Mouse (Mus musculus) adipocyte (in vitro differentiated cells): ENCODE results near the gene Ube2v1.
"Not testable (repeated sequence)": the region's sequence is repeated elsewhere in the genome, so short reads cannot be mapped to it uniquely, and the experiment has no call there.

Experiments used
- DNase-seq: peaks from one replicate; pipeline ENCODE4 v3.0.0-alpha.2; 2016; ENCODE audit warnings: low spot score

Ube2v1 gene

GRCm38 (mm10) chr2:167654911-167655600 is 23.2 kb upstream of the Ube2v1 start:
- peak; percentile 35 for DNase-seq

DNA sequence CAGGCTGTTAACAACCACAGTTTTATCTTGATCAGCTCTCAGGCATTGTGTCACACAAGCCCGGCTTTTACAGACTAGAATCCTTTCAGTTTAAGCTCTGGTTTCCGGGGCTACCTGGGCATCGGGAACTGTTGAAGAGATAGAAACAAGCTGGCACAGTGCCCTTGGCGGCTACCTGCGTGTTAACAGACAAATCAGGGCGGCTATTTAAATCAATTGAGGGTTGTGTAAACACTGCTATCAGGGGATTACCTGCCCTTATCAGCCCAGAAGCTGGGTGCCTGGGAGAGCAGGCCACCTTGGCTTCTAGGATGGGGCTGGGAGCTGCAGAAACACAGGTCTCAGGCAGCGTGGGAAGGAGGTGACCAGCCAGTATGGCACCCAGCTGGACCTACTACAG is 20.8 kb upstream of the Ube2v1 start:
- no peak for DNase-seq

DNA sequence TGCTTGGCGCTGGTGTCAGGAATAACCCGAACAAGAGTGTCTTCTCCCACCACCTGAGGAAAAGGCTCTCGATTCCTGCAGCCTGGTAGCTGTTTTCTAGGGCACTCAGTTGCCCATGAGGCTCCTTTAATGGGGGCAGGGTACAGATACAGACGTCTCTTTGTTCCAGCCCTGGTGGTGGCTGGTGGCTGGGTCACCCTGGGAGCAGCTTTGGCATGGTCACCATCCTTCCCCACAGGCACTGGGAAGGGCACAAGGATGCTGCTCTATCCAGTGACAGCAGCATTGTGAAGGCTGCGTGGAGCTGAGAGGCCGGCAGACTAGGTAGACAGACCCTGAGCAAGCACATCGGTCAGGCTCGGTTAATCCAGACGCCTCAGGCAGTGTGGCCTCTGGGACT is 19.7 kb upstream of the Ube2v1 start:
- no peak for DNase-seq

DNA sequence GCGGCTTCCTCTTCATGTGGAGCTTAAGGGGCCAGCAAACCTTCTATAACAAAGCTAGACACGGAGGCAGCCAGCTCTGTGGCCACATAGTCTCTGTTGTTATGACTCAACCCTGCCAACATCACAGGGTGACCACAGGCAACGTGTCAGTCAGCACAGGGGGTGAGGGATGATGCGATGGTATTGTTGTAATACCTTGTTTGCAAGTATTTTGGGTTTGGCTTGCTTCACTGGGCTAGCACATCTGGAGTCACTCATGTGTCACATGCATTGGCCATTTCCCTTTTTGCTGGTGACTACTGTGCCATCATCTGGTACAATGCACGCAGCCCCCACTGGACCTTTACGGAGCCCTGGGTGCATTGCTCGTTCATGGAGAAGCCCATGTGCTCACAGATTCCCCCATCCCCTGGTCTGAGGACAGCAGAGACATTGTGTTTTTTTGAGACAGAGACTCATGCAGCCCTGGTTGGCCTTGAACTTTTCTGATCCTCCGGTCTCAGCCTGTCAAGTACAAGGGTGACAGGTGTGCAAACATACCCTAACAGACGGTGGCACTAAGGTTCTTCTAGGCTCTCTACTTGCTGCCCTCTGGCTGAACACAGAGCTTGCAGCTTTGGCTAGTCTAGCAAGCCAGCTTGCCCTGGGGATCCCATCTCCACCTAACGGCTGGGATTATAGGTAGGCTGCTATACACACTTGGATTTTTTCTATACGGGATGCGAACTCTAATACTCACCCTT is 17.6 kb upstream of the Ube2v1 start:
- no peak for DNase-seq

DNA sequence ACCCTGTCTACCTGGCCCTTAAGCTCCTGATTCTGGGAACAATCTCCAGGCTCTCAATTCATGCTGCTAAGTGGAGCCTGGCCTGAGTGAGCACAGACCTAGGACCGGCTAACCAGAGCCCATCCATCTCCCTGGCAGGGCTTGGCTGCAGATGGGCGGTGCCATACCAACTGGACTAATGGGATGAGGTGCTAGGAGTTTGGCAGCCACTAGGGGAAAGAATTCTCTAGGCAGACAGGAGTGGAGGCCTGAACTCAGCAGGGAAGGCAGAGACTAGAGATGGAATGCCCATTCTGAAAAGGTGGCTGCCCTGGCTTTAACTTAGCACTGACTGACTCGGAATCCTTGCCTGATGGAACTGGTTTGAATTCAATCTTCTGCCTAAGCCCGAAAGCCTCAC is 14.5 kb upstream of the Ube2v1 start:
- no peak for DNase-seq

DNA sequence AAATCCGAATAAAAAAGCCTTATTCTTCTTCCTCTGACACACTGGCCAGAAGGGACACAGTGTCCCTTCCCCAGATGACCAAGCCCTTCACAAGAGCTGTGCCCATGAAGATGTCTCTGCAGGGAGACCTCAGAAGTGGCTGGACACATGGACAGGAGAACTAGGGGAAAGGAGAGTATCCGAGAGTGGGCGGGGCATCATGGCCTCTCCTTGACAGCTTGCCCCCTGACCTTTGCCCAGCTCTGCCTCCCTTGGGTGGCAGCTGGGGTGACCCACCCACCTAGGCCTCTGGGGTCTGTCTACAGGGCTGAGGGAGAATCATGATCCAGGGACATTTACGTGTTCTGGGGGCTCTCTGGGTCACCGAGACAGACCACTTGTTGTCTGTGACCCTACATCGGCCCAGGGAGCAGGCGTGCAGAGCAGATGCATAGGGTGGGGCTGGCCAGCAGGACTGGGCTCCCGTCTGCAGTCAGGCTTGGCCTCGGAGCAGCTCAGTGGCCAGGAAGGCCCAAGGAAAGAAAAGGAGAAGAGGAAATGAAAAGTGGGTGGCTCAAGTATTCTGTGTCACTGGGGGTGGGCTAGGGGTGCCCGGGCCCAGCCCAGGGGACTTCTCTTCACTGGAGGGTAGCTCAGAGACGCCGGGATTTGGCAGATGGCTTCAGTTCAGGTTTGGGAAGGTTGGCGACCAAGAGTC is 11.6 kb upstream of the Ube2v1 start:
- DNase-seq, result not testable (repeated sequence)

DNA sequence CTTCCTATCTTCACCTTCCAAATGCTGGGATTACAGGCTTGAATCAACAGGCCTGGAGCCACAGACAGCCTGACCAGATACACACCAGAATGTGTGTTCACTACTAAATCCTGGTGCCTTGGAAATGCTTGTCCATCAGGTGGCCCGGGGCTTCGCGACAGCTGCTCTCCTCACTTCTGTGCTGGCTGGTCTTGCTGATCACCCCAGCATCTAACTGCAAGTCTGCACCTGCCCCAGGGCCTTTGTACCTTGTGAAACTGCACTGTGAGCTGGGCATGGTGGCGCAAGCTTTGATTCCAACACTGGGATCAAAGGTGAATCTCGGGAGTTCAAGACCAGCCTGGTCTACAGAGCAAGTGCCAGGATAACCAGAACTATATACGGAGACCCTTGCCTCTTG is 10.3 kb upstream of the Ube2v1 start:
- no peak for DNase-seq

DNA sequence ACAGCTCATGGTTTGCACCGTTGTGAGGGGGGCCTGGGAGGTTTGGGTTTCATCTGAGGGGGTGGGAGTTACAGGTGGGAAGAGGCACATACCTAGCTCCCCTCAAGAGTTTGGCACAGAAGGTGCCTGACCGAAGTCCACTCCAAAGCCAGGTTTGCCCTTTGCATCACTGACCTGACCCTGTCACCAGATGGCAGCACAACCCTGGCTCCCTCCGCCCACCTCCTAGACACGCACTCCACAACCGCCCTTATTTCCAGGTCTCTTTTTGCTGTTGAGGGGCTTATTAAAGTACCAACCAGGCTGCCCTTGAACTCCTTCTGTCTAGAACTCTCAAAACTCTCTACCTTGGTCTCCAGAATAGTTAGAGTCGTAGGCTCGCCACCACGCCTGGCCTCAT is 9.4 kb upstream of the Ube2v1 start:
- peak; percentile 58 for DNase-seq

DNA sequence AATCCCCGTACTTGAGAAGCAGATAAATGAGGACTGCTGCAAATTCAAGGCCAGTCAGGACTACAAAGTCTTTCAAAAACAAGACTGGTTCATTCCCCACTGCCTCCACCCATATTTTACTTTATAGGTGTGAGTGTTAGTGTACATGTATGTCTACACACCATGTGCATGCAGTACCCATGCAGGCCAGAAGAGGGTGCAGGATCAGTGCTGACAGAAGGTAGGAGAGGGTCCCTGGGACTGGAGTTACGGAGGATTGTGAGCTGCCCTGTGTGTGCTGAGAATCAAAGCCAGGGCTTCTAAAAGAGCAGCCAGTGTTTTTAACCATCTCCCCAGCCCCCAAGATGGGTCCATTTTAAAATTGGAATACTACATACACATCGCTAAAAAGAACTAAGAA is 8.4 kb upstream of the Ube2v1 start:
- no peak for DNase-seq

DNA sequence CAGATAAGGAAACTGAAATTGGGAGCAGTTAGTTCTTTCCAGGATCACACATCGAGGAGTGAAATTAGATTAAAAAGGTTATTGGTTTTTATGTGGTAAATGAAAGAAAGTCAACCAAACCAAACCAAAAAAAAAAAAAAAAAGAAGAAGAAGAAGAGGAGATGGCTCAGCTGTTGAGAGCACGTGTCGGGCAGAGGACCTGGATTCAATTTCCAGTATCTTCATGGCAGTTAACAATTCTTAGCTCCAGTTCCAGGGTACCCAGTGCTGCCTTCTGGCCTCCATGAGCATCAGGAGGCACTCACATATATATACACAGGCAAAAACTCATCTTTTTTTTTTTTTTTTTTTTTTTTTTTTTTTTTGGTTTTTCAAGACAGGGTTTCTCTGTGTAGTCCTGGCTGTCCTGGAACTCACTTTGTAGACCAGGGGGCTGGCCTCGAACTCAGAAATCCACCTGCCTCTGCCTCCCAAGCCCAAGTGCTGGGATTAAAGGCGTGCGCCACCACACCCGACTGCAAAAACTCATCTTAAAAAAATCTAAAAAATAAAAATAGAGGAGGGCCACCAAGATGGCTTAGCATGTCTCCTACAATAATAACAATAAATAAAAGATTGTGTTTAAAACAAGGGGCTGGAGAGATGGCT is 3.1 kb upstream of the Ube2v1 start:
- no peak for DNase-seq

DNA sequence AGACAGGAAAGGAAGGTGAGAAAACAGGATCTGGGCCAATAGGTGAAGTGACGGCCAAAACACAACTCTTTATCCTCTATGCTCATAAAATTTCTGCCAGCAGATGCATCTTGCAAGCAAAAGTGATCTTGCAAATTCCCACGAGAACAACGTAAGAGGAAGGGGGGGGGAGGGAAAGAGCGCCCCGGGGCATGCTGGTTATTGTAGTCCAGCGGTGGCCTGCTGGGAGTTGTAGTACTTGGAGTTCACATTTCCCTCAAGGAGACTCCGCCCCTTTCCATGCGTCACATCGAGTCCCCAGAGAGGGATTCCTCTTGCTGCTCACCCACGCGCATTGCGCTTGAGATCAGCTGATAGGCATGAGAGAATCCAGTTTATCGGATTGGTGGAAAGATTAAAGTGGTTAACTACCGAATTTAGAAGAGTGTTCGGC is 2.5 kb upstream of the Ube2v1 start:
- peak; percentile 100 for DNase-seq

GRCm38 (mm10) chr2:167633537-167633872 is 1.6 kb upstream of the Ube2v1 start:
- DNase-seq, result no peak

DNA sequence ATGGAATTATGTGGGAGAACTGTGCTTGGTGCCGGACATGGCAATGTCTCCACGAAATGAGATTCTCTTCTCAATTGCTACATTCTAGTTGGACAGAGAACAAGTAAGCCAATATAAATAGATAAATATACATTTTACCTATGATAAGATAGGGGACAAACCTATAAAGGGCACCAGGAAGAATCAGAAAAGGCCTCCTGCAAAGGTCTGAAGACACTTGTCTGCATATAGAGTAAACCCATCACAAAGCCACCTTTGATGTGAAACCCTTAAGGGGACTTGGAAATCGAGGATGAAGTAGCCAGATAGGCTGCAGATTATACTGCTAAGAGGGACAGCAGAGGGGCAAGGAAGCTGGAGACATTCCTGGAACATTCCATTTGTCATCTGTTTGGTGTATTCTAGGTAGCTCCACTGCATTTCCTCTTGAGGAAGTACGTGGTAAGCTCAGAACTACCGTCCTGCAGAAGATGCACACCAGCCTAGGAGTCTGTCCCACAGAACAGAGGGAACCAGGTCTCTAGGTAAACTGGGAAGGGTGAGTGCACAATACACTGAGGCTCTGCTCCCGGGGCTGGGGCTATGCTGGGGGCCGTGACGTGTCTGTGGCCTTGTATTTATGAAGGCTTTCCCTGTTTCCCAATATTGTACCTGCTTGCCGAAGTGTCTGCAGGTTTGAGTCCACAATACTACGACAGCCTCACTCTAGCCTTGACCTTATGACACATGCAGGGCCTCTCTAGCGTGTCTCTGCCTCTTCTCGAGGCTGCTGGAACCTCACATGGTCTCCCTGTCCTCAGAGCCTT is 1.0 kb upstream of the Ube2v1 start:
- DNase-seq, result no peak

GRCm38 (mm10) chr2:167631181-167631590 is 709 bp downstream of the Ube2v1 start:
- DNase-seq, result no peak

DNA sequence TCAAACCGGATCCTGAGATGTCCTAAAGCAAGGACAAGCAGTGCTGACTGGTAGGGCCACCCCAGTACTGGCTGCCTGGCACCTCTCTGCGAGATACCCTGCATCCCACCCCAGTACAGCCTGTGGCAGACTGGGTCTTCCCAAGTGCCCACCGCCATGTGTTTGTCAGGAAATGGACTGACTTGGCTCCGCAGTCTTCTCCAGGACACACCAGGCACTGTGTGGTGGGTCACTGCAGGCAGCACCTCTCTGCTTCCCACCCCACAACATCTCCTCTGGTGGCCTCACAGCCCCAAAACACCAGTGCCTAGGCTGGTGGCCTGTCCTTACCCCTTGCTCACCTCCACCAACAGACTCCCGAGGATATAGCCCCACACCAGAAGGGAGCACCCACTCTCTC is 1.5 kb downstream of the Ube2v1 start:
- no peak for DNase-seq

- no peak for DNase-seq
These were observed 2.2 kb downstream of the Ube2v1 start for GRCm38 (mm10) chr2:167629665-167630209.

GRCm38 (mm10) chr2:167628872-167629271 is 3.0 kb downstream of the Ube2v1 start:
- peak; percentile 60 for DNase-seq

GRCm38 (mm10) chr2:167627019-167627418 is 4.9 kb downstream of the Ube2v1 start:
- no peak for DNase-seq

DNA sequence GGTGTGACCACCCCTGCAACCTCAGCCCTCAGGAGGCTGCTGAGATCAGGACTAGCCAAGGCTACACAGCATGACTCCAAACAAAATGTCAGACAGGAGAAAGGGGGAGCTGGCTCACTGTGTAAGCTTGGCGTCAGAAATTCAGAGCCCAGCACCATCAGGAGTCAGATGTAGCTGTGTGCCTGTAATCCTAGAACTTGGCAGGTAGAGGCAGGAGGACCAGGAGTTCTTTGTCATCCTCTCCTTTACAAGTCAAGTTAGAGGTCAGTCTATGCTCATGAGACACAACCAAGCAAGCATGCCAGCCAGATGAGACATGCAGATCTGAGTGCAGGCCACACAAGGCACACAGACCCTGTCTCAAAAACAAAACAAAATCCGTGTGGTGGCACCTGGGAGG is 6.2 kb downstream of the Ube2v1 start:
- DNase-seq, result no peak

- no peak for DNase-seq
These were observed 7.4 kb downstream of the Ube2v1 start for GRCm38 (mm10) chr2:167624368-167625075.

- DNase-seq, result no peak
These were observed 8.9 kb downstream of the Ube2v1 start for GRCm38 (mm10) chr2:167622965-167623364.
